Mouse (Mus musculus) liver, adult 2 months (tissue): ENCODE measurements around the gene Csnk1e. TPM values are rescaled to one million over a fixed set of nuclear protein-coding genes. Genes with fewer than 3 reads are reported as not detected.

Source experiments
- DNase-seq: peaks from one replicate; pipeline ENCODE4 v3.0.0-alpha.2; 2011; ENCODE audit warnings: low read depth, low spot score; ENCODE audit errors: extremely low read depth
- H3K27ac ChIP-seq: fragments of 200-500 bp; replicated peaks from 2 replicates; pipeline ENCODE4 v1.5.1; 2012; ENCODE audit warnings: low read depth, mild to moderate bottlenecking, control low read depth, inconsistent platforms, low read length; ENCODE audit not compliant: insufficient read depth
- H3K27me3 ChIP-seq: fragments of 200-500 bp; 2 replicates; pipeline ENCODE4 v1.6.1; 2012; ENCODE audit warnings: mild to moderate bottlenecking, moderate library complexity, low read length, inconsistent platforms; ENCODE audit not compliant: control insufficient read depth, insufficient read depth
- H3K36me3 ChIP-seq: fragments of 200-500 bp; 2 replicates; pipeline ENCODE4 v1.6.1; 2012; ENCODE audit warnings: low read length, inconsistent platforms; ENCODE audit not compliant: control insufficient read depth, insufficient read depth
- H3K4me1 ChIP-seq: fragments of 200-500 bp; 2 replicates; pipeline ENCODE4 v1.6.1; 2011; ENCODE audit warnings: low read length; ENCODE audit not compliant: control insufficient read depth, insufficient read depth
- H3K4me3 ChIP-seq: fragments of 200-500 bp; 2 replicates; pipeline ENCODE4 v1.5.1; 2011; ENCODE audit warnings: low read depth, mild to moderate bottlenecking, control low read depth, low read length, moderate library complexity; ENCODE audit not compliant: insufficient read depth
- H3K79me2 ChIP-seq: fragments of 200-500 bp; 2 replicates; pipeline ENCODE4 v1.6.1; 2012; ENCODE audit warnings: inconsistent platforms, mild to moderate bottlenecking, low read length, moderate library complexity; ENCODE audit not compliant: control insufficient read depth, insufficient read depth
- H3K9ac ChIP-seq: fragments of 200-500 bp; 2 replicates; pipeline ENCODE4 v1.6.1; 2012; ENCODE audit warnings: low read depth, mild to moderate bottlenecking, control low read depth, inconsistent platforms, low read length
- CTCF ChIP-seq: fragments of 200-500 bp; IDR thresholded peaks from 2 replicates; pipeline ENCODE4 v1.5.1; 2011; ENCODE audit warnings: low read depth, low read length, control low read depth
- POLR2A ChIP-seq: fragments of 200-500 bp; IDR thresholded peaks from 2 replicates; pipeline ENCODE4 v1.6.1; 2011; ENCODE audit warnings: low read length, control low read depth; ENCODE audit not compliant: insufficient read depth; ENCODE audit errors: extremely low read depth
- WGBS: fragments of 180-500 bp; shearing (Covaris S2); methylation state at CpG from one replicate; pipeline ENCODE4 v1.1.7; 2018; 5-methylcytosine and 5-hydroxymethylcytosine counted together
- polyA plus RNA-seq: library from polyadenylated mRNA; depleted of rRNA; stranded (reverse); fragments of >200 nt; gene quantifications from 2 replicates; pipeline ENCODE4 v1.2.3, GENCODE M21; 2012
- total RNA-seq: library from RNA; depleted of rRNA; stranded (reverse); fragments of >200 nt; gene quantifications from 2 replicates; pipeline ENCODE4 v1.2.3, GENCODE M21; 2014

The Csnk1e gene
- total and polyA plus RNA-seq, 2 experiments, result 4.3 to 6.6 TPM

GRCm38 (mm10) chr15:79402176-79402575, 53.2 kb downstream of the Csnk1e start:
- Histone ChIP-seq H3K9ac (0 out of 2 replicates have a peak overlapping the region, but pooled peaks have one; percentile 23), H3K4me3 (no peak overlapping the region; the same call in 1 of the 2 replicates), H3K36me3 (no peaks in the 10 kb centered on the region), H3K27me3 (no peaks in the 10 kb centered on the region), H3K27ac (no peak overlapping the region), H3K4me1 (peaks cover 21% of the 10 kb centered on the region), H3K79me2 (peaks cover 50% of the 10 kb centered on the region)
- 36% methylated on average over 5 of the region's 5 CpGs for WGBS
- no peak for DNase-seq
- no peak for TF ChIP-seq POLR2A
- TF ChIP-seq CTCF, result no peak

GRCm38 (mm10) chr15:79400975-79401365, 54.4 kb downstream of the Csnk1e start:
- Histone ChIP-seq H3K27ac (no peak overlapping the region), H3K27me3 (no peaks in the 10 kb centered on the region), H3K79me2 (peaks cover 59% of the 10 kb centered on the region), H3K36me3 (no peaks in the 10 kb centered on the region), H3K4me3 (no peak overlapping the region), H3K4me1 (peaks cover 21% of the 10 kb centered on the region), H3K9ac (no peak overlapping the region)
- DNase-seq, result no peak
- no peak for TF ChIP-seq POLR2A
- TF ChIP-seq CTCF, result no peak
- 78% methylated on average over 7 of the region's 7 CpGs for whole genome bisulfite sequencing

DNA sequence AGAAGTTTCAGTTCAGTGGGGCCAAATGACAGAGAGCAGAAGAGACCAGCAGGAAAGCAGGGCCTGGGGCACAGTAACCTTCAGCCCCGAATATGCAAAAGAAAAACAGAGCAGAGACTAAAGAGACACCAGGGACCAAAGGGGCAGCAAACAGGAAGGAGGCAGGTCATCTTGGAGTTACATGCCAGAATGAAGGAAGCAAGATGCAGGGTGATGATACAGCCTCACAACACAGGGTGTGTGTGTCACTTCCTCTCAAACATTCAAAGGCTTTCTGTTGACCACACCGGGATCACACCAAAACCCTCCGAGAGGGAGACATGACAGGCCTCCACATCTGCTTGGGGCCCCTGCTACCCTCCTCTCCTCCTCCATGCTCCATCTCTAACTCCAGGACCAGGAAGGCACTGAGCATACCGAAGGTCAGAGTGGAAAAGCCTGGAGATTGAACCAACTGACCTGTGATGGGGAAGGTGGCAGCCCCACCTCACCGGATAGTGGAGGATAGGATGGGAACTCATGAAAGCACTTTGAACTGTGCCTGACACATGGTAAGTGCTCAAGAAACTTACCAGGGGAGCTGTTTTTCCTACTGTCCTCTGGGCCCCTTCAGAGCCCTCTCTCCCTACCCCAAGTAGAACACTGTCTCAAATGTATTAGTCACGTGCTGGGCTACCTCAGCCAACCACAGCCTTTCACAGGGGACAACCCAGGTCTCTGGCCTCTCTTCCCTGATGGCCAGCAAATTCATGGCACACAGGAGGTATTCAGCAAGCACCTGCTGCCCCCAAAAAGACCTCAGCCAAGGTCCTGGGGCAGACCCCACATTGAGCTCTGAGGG, 55.0 kb downstream of the Csnk1e start:
- Histone ChIP-seq H3K36me3 (no peaks in the 10 kb centered on the region), H3K27ac (no peak overlapping the region; the same call in 1 of the 2 replicates), H3K4me1 (peaks cover 21% of the 10 kb centered on the region), H3K79me2 (peaks cover 60% of the 10 kb centered on the region), H3K27me3 (no peaks in the 10 kb centered on the region), H3K4me3 (no peak overlapping the region), H3K9ac (no peak overlapping the region)
- no peak for TF ChIP-seq POLR2A
- no peak for TF ChIP-seq CTCF
- no peak for DNase-seq
- 59% methylated on average over 6 of the region's 6 CpGs for WGBS

DNA sequence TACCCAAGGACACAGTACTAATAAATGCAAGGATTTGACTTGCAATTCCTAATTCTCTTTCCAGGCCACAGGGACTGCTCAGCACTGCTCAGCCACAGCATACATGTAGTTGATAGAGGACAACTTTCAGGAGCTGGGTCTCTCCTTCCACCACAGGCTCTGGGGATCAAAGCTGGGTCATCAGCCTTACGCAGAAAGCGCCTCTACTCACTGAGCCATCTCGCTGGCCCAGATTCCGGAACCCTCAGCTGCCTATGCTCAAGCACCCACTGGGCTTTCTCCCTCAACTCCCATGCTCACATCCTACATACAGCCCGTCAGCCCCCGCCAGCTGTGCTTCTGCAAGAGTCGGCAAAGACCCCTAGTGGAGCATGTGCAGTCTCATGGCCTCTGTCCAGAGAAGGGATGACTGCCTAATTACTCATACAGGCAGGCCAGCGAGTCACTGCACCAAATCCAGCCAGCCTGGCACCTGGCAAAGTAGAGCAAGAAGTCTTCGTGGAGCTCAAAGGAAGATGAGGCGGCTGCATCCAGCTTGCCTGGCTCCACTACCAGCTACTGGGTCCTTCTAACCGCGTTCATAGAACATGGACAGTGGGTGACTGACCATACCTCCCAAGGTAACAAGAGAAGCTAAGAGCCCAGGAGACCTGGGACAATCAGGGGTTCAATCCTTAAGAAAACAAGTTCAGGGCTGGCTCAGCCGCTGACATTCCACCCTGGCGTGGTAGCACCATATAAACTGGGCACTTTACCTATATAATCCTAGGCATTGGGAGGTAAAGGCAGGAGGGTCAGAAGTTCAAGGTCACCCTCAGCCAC, 55.9 kb downstream of the Csnk1e start:
- no peak overlapping the region for H3K9ac ChIP-seq
- no peak overlapping the region for H3K27ac ChIP-seq
- 88% methylated on average over 14 of the region's 14 CpGs for WGBS
- no peaks in the 10 kb centered on the region for H3K36me3 ChIP-seq
- peaks cover 23% of the 10 kb centered on the region for H3K4me1 ChIP-seq
- DNase-seq, result no peak
- H3K4me3 ChIP-seq, result no peak overlapping the region
- H3K79me2 ChIP-seq, result peaks cover 64% of the 10 kb centered on the region
- no peaks in the 10 kb centered on the region for H3K27me3 ChIP-seq
- TF ChIP-seq POLR2A (no peak), CTCF (no peak)

GRCm38 (mm10) chr15:79396736-79397135, 58.6 kb downstream of the Csnk1e start:
- H3K36me3 ChIP-seq, result no peaks in the 10 kb centered on the region
- no peaks in the 10 kb centered on the region for H3K27me3 ChIP-seq
- whole genome bisulfite sequencing, result 77% methylated on average over 11 of the region's 11 CpGs
- peaks cover 31% of the 10 kb centered on the region for H3K4me1 ChIP-seq
- H3K79me2 ChIP-seq, result peaks cover 52% of the 10 kb centered on the region
- peak; percentile 28 for DNase-seq
- no peak for TF ChIP-seq POLR2A
- peak; percentile 74 for TF ChIP-seq CTCF
- H3K4me3 ChIP-seq, result peak overlapping the region; percentile 19
- H3K9ac ChIP-seq, result no peak overlapping the region
- H3K27ac ChIP-seq, result peak overlapping the region; percentile 20; the same call in 1 of the 2 replicates
